Mouse (Mus musculus) kidney, embryonic 15.5 days (tissue): ENCODE results near the gene Ptpa. TPM values are rescaled to one million over a fixed set of nuclear protein-coding genes. Genes with fewer than 3 reads are reported as not detected.
A peak's percentile ranks its signal among the peaks of the same experiment; 100 is the strongest.

Experiments used
- ATAC-seq: fragments of 200-750 bp; cut with Nextera tagmentation; replicated peaks from 2 replicates; pipeline ENCODE4 v1.8.0; 2017; ENCODE audit warnings: moderate TSS enrichment; ENCODE audit not compliant: low FRiP score
- H3K27ac ChIP-seq: fragments of 300-500 bp; sonication (generic); 2 replicates; pipeline ENCODE4 v1.5.1; 2015; ENCODE audit warnings: mild to moderate bottlenecking, inconsistent platforms
- H3K27me3 ChIP-seq: fragments of 300-500 bp; sonication (generic); 2 replicates; pipeline ENCODE4 v1.6.1; 2015; ENCODE audit warnings: inconsistent platforms
- H3K36me3 ChIP-seq: fragments of 300-500 bp; sonication (generic); 2 replicates; pipeline ENCODE4 v1.6.1; 2015; ENCODE audit warnings: inconsistent platforms
- H3K4me1 ChIP-seq: fragments of 300-500 bp; sonication (generic); 2 replicates; pipeline ENCODE4 v1.6.1; 2015; ENCODE audit warnings: inconsistent platforms
- H3K4me2 ChIP-seq: fragments of 300-500 bp; sonication (generic); 2 replicates; pipeline ENCODE4 v1.6.1; 2015; ENCODE audit warnings: moderate library complexity, mild to moderate bottlenecking, inconsistent platforms
- H3K4me3 ChIP-seq: fragments of 300-500 bp; sonication (generic); replicated peaks from 2 replicates; pipeline ENCODE4 v1.5.1; 2015; ENCODE audit warnings: mild to moderate bottlenecking, inconsistent platforms
- H3K9ac ChIP-seq: fragments of 300-500 bp; sonication (generic); 2 replicates; pipeline ENCODE4 v1.6.1; 2015; ENCODE audit warnings: mild to moderate bottlenecking, inconsistent platforms
- H3K9me3 ChIP-seq: fragments of 300-500 bp; sonication (generic); replicated peaks from 2 replicates; pipeline ENCODE4 v1.6.1; 2016; ENCODE audit warnings: inconsistent platforms
- WGBS: fragments of 180-500 bp; shearing (Covaris S2); methylation state at CpG from one replicate; pipeline ENCODE4 v1.1.7; 2015; ENCODE audit warnings: mixed read lengths; 5-methylcytosine and 5-hydroxymethylcytosine counted together
- polyA plus RNA-seq: library from polyadenylated mRNA; unstranded; fragments of >200 nt; fragmentation: Nextera tagmentation; extraction: Ambion mirVana; gene quantifications from 2 replicates; pipeline ENCODE4 v1.2.1, GENCODE M21; 2015

The Ptpa gene
- polyA plus RNA-seq, 1 experiment from 2014 or later, result 175 TPM

DNA sequence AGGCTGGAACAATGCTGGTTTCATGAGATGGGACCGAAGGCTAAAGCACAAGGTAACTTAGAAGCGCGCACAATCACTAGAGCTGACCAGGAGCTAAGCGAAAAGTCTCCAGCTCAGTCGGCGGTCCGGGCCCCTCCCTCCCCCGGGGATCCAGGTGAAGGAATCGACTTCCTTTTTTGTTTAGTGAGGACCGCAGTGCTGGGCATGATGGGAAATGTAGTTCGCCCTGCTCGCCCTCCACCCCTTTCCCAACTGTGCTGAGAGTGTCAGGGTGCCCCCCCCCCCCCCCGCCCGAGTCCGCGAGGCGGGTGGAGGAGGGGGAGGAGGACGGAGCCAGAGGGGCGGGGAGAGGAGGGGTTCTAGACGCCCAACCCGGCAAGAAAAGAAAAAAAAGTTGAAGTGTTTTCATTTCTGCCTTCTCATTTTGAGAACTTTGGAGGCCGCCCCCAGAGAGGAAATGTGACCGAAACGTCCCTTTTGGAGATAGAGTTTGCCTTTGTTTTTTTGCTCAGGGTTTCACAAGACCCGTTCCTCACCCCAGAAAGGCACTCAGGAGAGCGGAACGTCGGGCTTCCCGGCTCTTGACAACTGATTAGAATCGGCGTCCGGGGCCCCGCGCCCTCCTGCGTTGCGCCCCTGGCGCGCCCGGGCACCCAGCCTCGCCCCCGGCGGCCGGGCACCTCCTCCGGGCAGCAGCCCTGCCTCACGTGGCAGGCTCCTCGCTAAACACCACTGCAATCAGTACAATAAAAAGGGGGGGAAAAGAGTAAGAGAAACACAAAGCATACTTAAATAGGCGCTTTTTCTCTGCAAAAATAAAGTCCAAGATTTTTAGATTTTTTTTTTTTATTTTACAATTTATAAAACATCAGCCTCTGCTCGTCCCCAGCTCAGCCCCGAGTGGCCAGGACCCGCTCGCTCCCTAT is 56.2 kb downstream of the Ptpa start:
- peak; percentile 37 for ATAC-seq
- WGBS, result 0% methylated on average over 46 of the region's 51 CpGs
- no peaks in the 10 kb centered on the region for H3K36me3 ChIP-seq
- H3K9ac ChIP-seq, result peak overlapping the region; percentile 97
- H3K27me3 ChIP-seq, result no peaks in the 10 kb centered on the region
- peak overlapping the region; percentile 97 for H3K4me2 ChIP-seq
- H3K4me3 ChIP-seq, result peak overlapping the region; percentile 87
- peaks cover 59% of the 10 kb centered on the region for H3K4me1 ChIP-seq
- no peaks in the 10 kb centered on the region for H3K9me3 ChIP-seq
- H3K27ac ChIP-seq, result peak overlapping the region; percentile 98

- under 1% methylated on average over 60 of the region's 60 CpGs for WGBS
- Histone ChIP-seq H3K4me2 (peak overlapping the region; percentile 97), H3K9me3 (no peaks in the 10 kb centered on the region), H3K9ac (peak overlapping the region; percentile 97), H3K27ac (peak overlapping the region; percentile 98), H3K4me1 (peaks cover 53% of the 10 kb centered on the region), H3K4me3 (peak overlapping the region; percentile 87), H3K36me3 (no peaks in the 10 kb centered on the region), H3K27me3 (no peaks in the 10 kb centered on the region)
- ATAC-seq, result no peak
Measured at GRCm38 (mm10) chr2:30472731-30473351, 57.0 kb downstream of the Ptpa start.

GRCm38 (mm10) chr2:30473431-30474031 is 57.7 kb downstream of the Ptpa start:
- Histone ChIP-seq H3K4me2 (peak overlapping the region; percentile 97), H3K27me3 (no peaks in the 10 kb centered on the region), H3K9ac (peak overlapping the region; percentile 97), H3K4me1 (peaks cover 50% of the 10 kb centered on the region), H3K4me3 (peak overlapping the region; percentile 87), H3K9me3 (no peaks in the 10 kb centered on the region), H3K27ac (peak overlapping the region; percentile 98), H3K36me3 (no peaks in the 10 kb centered on the region)
- ATAC-seq, result peak; percentile 16; the same call in 1 of the 2 replicates
- WGBS, result under 1% methylated on average over 75 of the region's 80 CpGs

GRCm38 (mm10) chr2:30474039-30474438 is 58.2 kb downstream of the Ptpa start, which contains the start of gene Ier5l:
Gene Ier5l (minus strand): TSS chr2:30474219.
- H3K27me3 ChIP-seq, result no peaks in the 10 kb centered on the region
- peak within 1 kb of the TSS; percentile 97 for H3K4me2 ChIP-seq
- H3K4me1 ChIP-seq, result peaks cover 45% of the 10 kb centered on the region
- peak within 1 kb of the TSS; percentile 98 for H3K27ac ChIP-seq
- ATAC-seq, result peak; percentile 91
- under 1% methylated on average over 37 of the region's 37 CpGs for WGBS
- peak within 1 kb of the TSS; percentile 87 for H3K4me3 ChIP-seq
- H3K9me3 ChIP-seq, result no peaks in the 10 kb centered on the region
- H3K36me3 ChIP-seq, result no peaks in the 10 kb centered on the region
- H3K9ac ChIP-seq, result peak within 1 kb of the TSS; percentile 97

DNA sequence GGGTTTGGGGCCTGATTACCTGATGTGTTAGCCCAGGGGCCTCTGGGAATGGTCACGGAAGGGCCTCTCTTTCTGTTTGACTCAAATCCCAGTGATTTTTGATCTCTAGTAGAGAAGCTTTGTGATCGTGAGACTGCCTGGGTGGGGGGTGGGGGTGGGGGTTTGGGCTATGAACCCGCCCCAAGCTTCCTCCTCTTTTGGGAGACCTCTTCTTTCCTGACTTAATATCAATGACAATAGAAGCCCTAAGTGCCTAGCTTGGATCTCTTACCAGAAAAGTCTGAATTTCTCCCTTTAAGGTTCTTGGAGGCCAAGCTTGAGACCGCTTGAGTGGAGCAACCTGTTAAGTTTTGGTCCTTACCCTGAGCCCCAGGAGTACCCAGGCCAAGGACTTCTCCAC is 58.9 kb downstream of the Ptpa start:
- 37% methylated on average over 4 of the region's 4 CpGs for WGBS
- no peak for ATAC-seq
- H3K27ac ChIP-seq, result peak overlapping the region; percentile 98

GRCm38 (mm10) chr2:30475457-30475856 is 59.6 kb downstream of the Ptpa start:
- peaks cover 32% of the 10 kb centered on the region for H3K4me1 ChIP-seq
- H3K9me3 ChIP-seq, result no peaks in the 10 kb centered on the region
- no peak for ATAC-seq
- no peak overlapping the region for H3K9ac ChIP-seq
- no peak overlapping the region for H3K4me3 ChIP-seq
- H3K4me2 ChIP-seq, result no peak overlapping the region
- H3K36me3 ChIP-seq, result no peaks in the 10 kb centered on the region
- no peak overlapping the region for H3K27ac ChIP-seq
- no peaks in the 10 kb centered on the region for H3K27me3 ChIP-seq
- 92% methylated on average over 7 of the region's 7 CpGs for WGBS

More for the DNA sequence above, 58.9 kb downstream of the Ptpa start:
- Histone ChIP-seq H3K36me3 (no peaks in the 10 kb centered on the region), H3K4me3 (peak overlapping the region; percentile 87), H3K9me3 (no peaks in the 10 kb centered on the region), H3K4me2 (peak overlapping the region; percentile 97), H3K4me1 (peaks cover 39% of the 10 kb centered on the region), H3K9ac (peak overlapping the region; percentile 55), H3K27me3 (no peaks in the 10 kb centered on the region)

- Histone ChIP-seq H3K36me3 (no peaks in the 10 kb centered on the region), H3K27me3 (no peaks in the 10 kb centered on the region), H3K27ac (no peak overlapping the region), H3K9me3 (no peaks in the 10 kb centered on the region), H3K9ac (no peak overlapping the region), H3K4me3 (no peak overlapping the region), H3K4me2 (no peak overlapping the region), H3K4me1 (peaks cover 24% of the 10 kb centered on the region)
- ATAC-seq, result no peak
- WGBS, result 73% methylated on average over 2 of the region's 2 CpGs
Measured at GRCm38 (mm10) chr2:30476241-30476640, 60.4 kb downstream of the Ptpa start.

- ATAC-seq, result no peak
- WGBS, result 94% methylated on average over 1 of the region's 1 CpGs
Measured at GRCm38 (mm10) chr2:30478526-30478925, 62.7 kb downstream of the Ptpa start.

DNA sequence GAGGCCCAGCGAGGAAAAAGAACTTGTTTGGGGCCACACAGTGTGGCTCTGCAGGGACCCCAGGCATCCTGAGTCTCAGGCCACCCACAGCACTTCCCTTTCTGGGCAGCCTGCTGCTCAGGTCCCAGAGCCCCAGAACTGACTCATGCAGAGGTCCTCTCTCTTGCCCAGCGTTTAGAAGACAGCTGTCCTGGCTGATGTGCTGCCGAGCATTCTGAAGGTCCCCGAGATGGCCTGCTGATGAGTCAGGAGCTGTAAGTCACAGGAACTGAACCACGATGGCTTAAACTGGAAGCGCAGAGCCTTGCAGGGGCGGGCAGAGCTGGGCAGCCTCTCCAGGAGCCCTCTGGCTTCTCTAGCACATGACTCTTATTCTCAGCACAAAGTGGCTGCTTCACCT is 71.8 kb downstream of the Ptpa start:
- WGBS, result 34% methylated on average over 7 of the region's 7 CpGs
- H3K9me3 ChIP-seq, result no peaks in the 10 kb centered on the region
- ATAC-seq, result no peak

More at GRCm38 (mm10) chr2:30478526-30478925, 62.7 kb downstream of the Ptpa start:
- H3K4me1 ChIP-seq, result peaks cover 20% of the 10 kb centered on the region
- H3K9me3 ChIP-seq, result no peaks in the 10 kb centered on the region
- H3K4me3 ChIP-seq, result no peak overlapping the region
- no peaks in the 10 kb centered on the region for H3K27me3 ChIP-seq
- no peak overlapping the region for H3K9ac ChIP-seq
- no peaks in the 10 kb centered on the region for H3K36me3 ChIP-seq
- H3K4me2 ChIP-seq, result no peak overlapping the region
- H3K27ac ChIP-seq, result no peak overlapping the region

GRCm38 (mm10) chr2:30490384-30490783 is 74.5 kb downstream of the Ptpa start:
- no peak overlapping the region for H3K4me3 ChIP-seq
- no peak overlapping the region for H3K27ac ChIP-seq
- no peaks in the 10 kb centered on the region for H3K27me3 ChIP-seq
- H3K36me3 ChIP-seq, result no peaks in the 10 kb centered on the region
- H3K9me3 ChIP-seq, result no peaks in the 10 kb centered on the region
- no peak overlapping the region for H3K9ac ChIP-seq
- 73% methylated on average over 2 of the region's 2 CpGs for WGBS
- H3K4me2 ChIP-seq, result no peak overlapping the region
- ATAC-seq, result no peak
- H3K4me1 ChIP-seq, result peaks cover 9% of the 10 kb centered on the region

More for the DNA sequence above, 71.8 kb downstream of the Ptpa start:
- H3K9ac ChIP-seq, result no peak overlapping the region
- peak overlapping the region; percentile 43; the same call in 1 of the 2 replicates for H3K27ac ChIP-seq
- no peak overlapping the region for H3K4me2 ChIP-seq
- H3K36me3 ChIP-seq, result no peaks in the 10 kb centered on the region
- peaks cover 14% of the 10 kb centered on the region for H3K4me1 ChIP-seq
- no peak overlapping the region for H3K4me3 ChIP-seq
- H3K27me3 ChIP-seq, result no peaks in the 10 kb centered on the region

DNA sequence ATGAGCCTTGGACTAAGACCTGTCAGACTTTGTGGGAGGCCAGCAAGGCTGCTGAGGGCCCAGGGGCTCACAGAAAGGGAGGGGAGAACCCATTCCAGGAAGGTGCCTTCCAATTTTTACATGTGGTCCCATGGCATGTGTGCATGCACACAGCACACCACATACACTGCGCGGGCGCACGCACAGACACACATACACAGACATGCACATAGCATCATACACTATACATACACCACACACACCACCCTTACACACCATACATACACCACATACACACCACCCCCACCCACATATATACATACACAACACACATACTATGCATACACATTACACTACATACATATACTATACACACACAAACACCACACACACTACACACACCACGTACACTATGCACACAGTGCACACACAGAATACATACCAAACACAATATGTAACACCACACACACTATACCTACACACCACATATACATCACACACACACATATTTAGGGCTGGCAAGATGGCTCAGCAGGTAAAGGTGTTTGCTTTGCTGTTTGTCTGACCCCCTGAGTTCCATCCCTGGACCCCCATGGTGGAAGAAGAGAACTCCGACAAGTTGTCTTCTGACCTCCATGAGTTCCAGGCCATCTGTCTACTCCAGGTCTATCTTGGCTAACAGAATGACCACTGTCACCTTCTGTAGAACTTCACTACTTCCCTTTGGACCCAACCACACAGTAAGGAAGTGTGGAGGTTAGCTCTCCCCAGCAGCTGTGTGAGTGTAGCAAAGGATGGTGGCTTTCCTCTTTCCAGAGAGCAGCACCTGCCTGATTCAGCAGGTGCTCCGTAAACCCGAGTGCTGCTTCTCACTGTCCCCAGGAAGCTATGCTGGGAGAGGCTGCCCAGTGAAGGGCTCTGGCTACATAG is 79.4 kb downstream of the Ptpa start:
- peak overlapping the region; percentile 67; the same call in 1 of the 2 replicates for H3K4me2 ChIP-seq
- WGBS, result 77% methylated on average over 8 of the region's 8 CpGs
- ATAC-seq, result peak; percentile 34; the same call in 1 of the 2 replicates
- peaks cover 11% of the 10 kb centered on the region for H3K4me1 ChIP-seq
- no peaks in the 10 kb centered on the region for H3K9me3 ChIP-seq
- no peaks in the 10 kb centered on the region for H3K36me3 ChIP-seq
- H3K27ac ChIP-seq, result peak overlapping the region; percentile 68; the same call in 1 of the 2 replicates
- H3K4me3 ChIP-seq, result peak overlapping the region; percentile 37
- no peaks in the 10 kb centered on the region for H3K27me3 ChIP-seq
- H3K9ac ChIP-seq, result no peak overlapping the region
